In genomic region chr6:33286376-33286775, GRCm38 (mm10) we compare ENCODE assay signal across 19 mouse cellular contexts. TPM values are rescaled to one million over a fixed set of nuclear protein-coding genes. Genes with fewer than 3 reads are reported as not detected.
A peak's percentile ranks its signal among the peaks of the same experiment; 100 is the strongest.
DNase-seq lines count a peak whose midpoint lies in the region; ATAC-seq and TF ChIP-seq lines count a peak whose summit lies in the region.
"Had no signal": no experiment of that assay in that cellular context is flagged by ENCODE, and none has a peak within 500 bp of the region (broad histone marks: within the 10 kb centered on the region; RNA-seq: fewer than 3 reads in every experiment).

No protein-coding gene starts in this region.

- peaks cover 2% of the 10 kb centered on the region for H3K4me1 ChIP-seq in liver, adult 2 months (ENCODE audit: control insufficient read depth, insufficient read depth, low read length)
- H3K4me1 ChIP-seq in liver, embryonic 11.5 days (replicated peaks; ENCODE audit: control insufficient read depth, insufficient read depth, low read length) = no peaks in the 10 kb centered on the region
- H3K4me1 ChIP-seq in liver, postnatal 0 days (ENCODE audit: insufficient read depth) = no peaks in the 10 kb centered on the region; the same call in 1 of the 2 replicates

- TF ChIP-seq EP300 in liver, postnatal 0 days (IDR thresholded peaks at IDR 0.05; ENCODE audit: low read depth) = no peak

- H3K36me3 ChIP-seq in liver, adult 2 months (ENCODE audit: control insufficient read depth, insufficient read depth, low read length) = no peaks in the 10 kb centered on the region
- H3K36me3 ChIP-seq in liver, embryonic 11.5 days (ENCODE audit: control insufficient read depth, insufficient read depth, low read length) = no peaks in the 10 kb centered on the region
- no peaks in the 10 kb centered on the region for H3K36me3 ChIP-seq in liver, postnatal 0 days (replicated peaks; ENCODE audit: insufficient read depth, low read length)

- TF ChIP-seq CTCF in liver, adult 2 months (IDR thresholded peaks at IDR 0.05; ENCODE audit: low read depth, low read length) = no peak
- no peak for TF ChIP-seq CTCF in liver, postnatal 0 days (IDR thresholded peaks at IDR 0.05; ENCODE audit: low read depth)

- H3K79me2 ChIP-seq in liver, adult 2 months (ENCODE audit: control insufficient read depth, insufficient read depth, low read length) = no peaks in the 10 kb centered on the region

- TF ChIP-seq POLR2A in liver, adult 2 months (IDR thresholded peaks at IDR 0.05; ENCODE audit: extremely low read depth, insufficient read depth, low read length) = no peak

- no peaks in the 10 kb centered on the region for H3K27me3 ChIP-seq in liver, adult 2 months (ENCODE audit: control insufficient read depth, insufficient read depth, low read length)
- no peaks in the 10 kb centered on the region for H3K27me3 ChIP-seq in liver, embryonic 11.5 days (replicated peaks; ENCODE audit: control insufficient read depth, insufficient read depth, low read length)
- no peaks in the 10 kb centered on the region for H3K27me3 ChIP-seq in liver, postnatal 0 days (ENCODE audit: insufficient read depth, low read length)
- H3K27me3 ChIP-seq: CH12.LX, Patski had no signal

- peak; percentile 74 for DNase-seq in liver, adult 2 months (ENCODE audit: extremely low read depth, low read depth, low spot score)
- no peak for DNase-seq in liver, embryonic 11.5 days (ENCODE audit: low spot score)
- no peak for DNase-seq in liver, postnatal 0 days
- no peak for DNase-seq in liver
- DNase-seq: adrenal gland, adult 2 months; adrenal gland, adult 8-10 months; adrenal gland, postnatal 10 days; adrenal gland, postnatal 14 days; adrenal gland, postnatal 25 days; adrenal gland, postnatal 36 days; B cell, adult 2 months; cerebellum, adult 11 months; cerebellum, adult 11-12 months; cerebellum, adult 18-20 months had no signal

- H3K27ac ChIP-seq in liver, adult 2 months (replicated peaks; ENCODE audit: insufficient read depth, low read depth, low read length) = no peak overlapping the region
- H3K27ac ChIP-seq in liver, embryonic 11.5 days (ENCODE audit: low read depth, low read length) = no peak overlapping the region
- H3K27ac ChIP-seq in liver, postnatal 0 days (ENCODE audit: low read depth) = no peak overlapping the region

- no peak overlapping the region for H3K9ac ChIP-seq in liver, adult 2 months (ENCODE audit: low read depth, low read length)
- no peak overlapping the region for H3K9ac ChIP-seq in liver, embryonic 11.5 days (ENCODE audit: low read depth, low read length)
- no peak overlapping the region for H3K9ac ChIP-seq in liver, postnatal 0 days (replicated peaks)

- no peak overlapping the region for H3K4me3 ChIP-seq in liver, adult 2 months (ENCODE audit: insufficient read depth, low read depth, low read length)
- no peak overlapping the region for H3K4me3 ChIP-seq in liver, embryonic 11.5 days (ENCODE audit: low read depth, low read length)
- no peak overlapping the region for H3K4me3 ChIP-seq in liver, postnatal 0 days (ENCODE audit: low read depth, low read length)

- 18% methylated on average over 6 of the region's 6 CpGs for WGBS in liver, adult 2 months
- 79% methylated on average over 6 of the region's 6 CpGs for WGBS in liver, embryonic 11.5 days
- WGBS in liver, postnatal 0 days (ENCODE audit: insufficient replicate concordance) = 66% methylated on average over 6 of the region's 6 CpGs

- no peak for ATAC-seq in liver, embryonic 11.5 days (replicated peaks; ENCODE audit: low FRiP score)
- ATAC-seq in liver, postnatal 0 days = peak; percentile 66; the same call in 1 of the 2 replicates
- ATAC-seq: activated CD4-positive, CD25-positive, alpha-beta regulatory T cell, adult 4 months; CD4-positive, CD25-positive, alpha-beta regulatory T cell, adult 4 months; Patski had no signal

- H3K4me2 ChIP-seq in liver, embryonic 11.5 days = no peak overlapping the region
- no peak overlapping the region for H3K4me2 ChIP-seq in liver, postnatal 0 days (ENCODE audit: low read depth, low read length)

- H3K9me3 ChIP-seq in liver, embryonic 11.5 days (ENCODE audit: control insufficient read depth, low read length) = no peaks in the 10 kb centered on the region
- no peaks in the 10 kb centered on the region for H3K9me3 ChIP-seq in liver, postnatal 0 days (ENCODE audit: low read length)
- H3K9me3 ChIP-seq: G1E had no signal

RNA-seq across cellular contexts. Expression of gene Exoc4, which starts 37.5 kb away (rescaled TPM):
- 25.1 and 28.0 TPM in 2 replicates for total RNA-seq in liver, adult 2 months (2014; rRNA removed)
- 3.4 and 3.7 TPM in 2 replicates for polyA plus RNA-seq in liver, adult 2 months (2012; rRNA removed)
- 20.4 and 20.9 TPM in 2 replicates for polyA plus RNA-seq in liver, embryonic 11.5 days (2014; fragmentation: Nextera tagmentation; extraction: Ambion mirVana)
- polyA plus RNA-seq in liver, postnatal 0 days (2015; fragmentation: Nextera tagmentation; extraction: Ambion mirVana) = 5.0 TPM in 2 replicates
